ENCODE assay signal across 8 mouse cellular contexts in genomic region chr6:31221490-31221889, GRCm38 (mm10).
A peak's percentile ranks its signal among the peaks of the same experiment; 100 is the strongest.
DNase-seq lines count a peak whose midpoint lies in the region; ATAC-seq and TF ChIP-seq lines count a peak whose summit lies in the region.

No protein-coding gene starts in this region.

- H3K4me2 ChIP-seq in hindbrain, embryonic 11.5 days (replicated peaks; ENCODE audit: low read depth, low read length), result no peak overlapping the region

- peaks cover 24% of the 10 kb centered on the region for H3K79me2 ChIP-seq in macrophage (ENCODE audit: inconsistent target)

- DNase-seq in hindbrain, embryonic 11.5 days (ENCODE audit: low spot score), result peak; percentile 20
- DNase-seq in hindbrain, embryonic 10.5 days (ENCODE audit: low spot score), result no peak
- DNase-seq in B cell, adult 2 months, result peak; percentile 69 to 70
- DNase-seq in cerebellum, postnatal 36 days, result no peak
- DNase-seq in cerebellum, postnatal 25 days, result no peak

- H3K4me1 ChIP-seq in hindbrain, embryonic 11.5 days (replicated peaks; ENCODE audit: control insufficient read depth, insufficient read depth, low read length), result 0 out of 2 replicates have a peak, but pooled peaks cover 13% of the 10 kb centered on the region
- H3K4me1 ChIP-seq in hindbrain, embryonic 10.5 days (replicated peaks), result peaks cover 40% of the 10 kb centered on the region
- 0 out of 2 replicates have a peak, but pooled peaks cover 4% of the 10 kb centered on the region for H3K4me1 ChIP-seq in embryonic fibroblast, embryonic 13.5 days (ENCODE audit: control insufficient read depth, insufficient read depth, low read length)

- no peak for ATAC-seq in hindbrain, embryonic 11.5 days (ENCODE audit: low FRiP score)
- ATAC-seq in megakaryocyte-erythroid progenitor cell, adult 5-6 weeks (replicated peaks; ENCODE audit: low FRiP score, low TSS enrichment, poor library complexity, severe bottlenecking), result no peak

- H3K36me3 ChIP-seq in hindbrain, embryonic 11.5 days (ENCODE audit: control insufficient read depth, insufficient read depth, low read length), result no peaks in the 10 kb centered on the region
- H3K36me3 ChIP-seq in hindbrain, embryonic 10.5 days, result no peaks in the 10 kb centered on the region
- no peaks in the 10 kb centered on the region for H3K36me3 ChIP-seq in macrophage (ENCODE audit: inconsistent target)

- no peak overlapping the region for H3K4me3 ChIP-seq in hindbrain, embryonic 11.5 days (ENCODE audit: low read depth, low read length)
- no peak overlapping the region for H3K4me3 ChIP-seq in hindbrain, embryonic 10.5 days
- 0 out of 2 replicates have a peak overlapping the region, but pooled peaks have one; percentile 8 for H3K4me3 ChIP-seq in embryonic fibroblast, embryonic 13.5 days (ENCODE audit: insufficient read depth, low read length)
- peak overlapping the region; percentile 59; the same call in 1 of the 2 replicates for H3K4me3 ChIP-seq in macrophage (ENCODE audit: inconsistent target)

- no peak overlapping the region for H3K9ac ChIP-seq in hindbrain, embryonic 11.5 days (ENCODE audit: low read depth, low read length)

- H3K27me3 ChIP-seq in hindbrain, embryonic 11.5 days (ENCODE audit: control insufficient read depth, insufficient read depth, low read length), result peaks cover 44% of the 10 kb centered on the region
- H3K27me3 ChIP-seq in hindbrain, embryonic 10.5 days (ENCODE audit: insufficient read depth, poor library complexity, severe bottlenecking), result peaks cover 75% of the 10 kb centered on the region

- H3K27ac ChIP-seq in hindbrain, embryonic 11.5 days (ENCODE audit: low read depth, low read length), result no peak overlapping the region
- H3K27ac ChIP-seq in hindbrain, embryonic 10.5 days, result no peak overlapping the region
- no peak overlapping the region for H3K27ac ChIP-seq in embryonic fibroblast, embryonic 13.5 days (ENCODE audit: insufficient read depth, low read length)
- no peak overlapping the region for H3K27ac ChIP-seq in macrophage

- H3K9me3 ChIP-seq in hindbrain, embryonic 11.5 days (ENCODE audit: control insufficient read depth, low read length), result no peaks in the 10 kb centered on the region
- no peaks in the 10 kb centered on the region for H3K9me3 ChIP-seq in hindbrain, embryonic 10.5 days

- TF ChIP-seq POLR2A in embryonic fibroblast, embryonic 13.5 days (IDR thresholded peaks at IDR 0.05; ENCODE audit: low read depth, low read length), result no peak

- no peak for TF ChIP-seq CTCF in embryonic fibroblast, embryonic 13.5 days (IDR thresholded peaks at IDR 0.05; ENCODE audit: borderline replicate concordance, insufficient read depth, low read length)

- 42% methylated on average over 10 of the region's 10 CpGs for whole genome bisulfite sequencing in hindbrain, embryonic 11.5 days
- WGBS in hindbrain, embryonic 10.5 days, result 48% methylated on average over 10 of the region's 10 CpGs
- WGBS in macrophage (ENCODE audit: missing documents), result under 1% methylated on average over 10 of the region's 10 CpGs

Comparison
In these comparisons a context has a peak if more than half of its experiments do, and no peak if none do; other contexts are left out.
1. DNase-seq: peak in hindbrain, embryonic 11.5 days (single experiment) and B cell, adult 2 months (2 of 2); none in hindbrain, embryonic 10.5 days (single experiment), cerebellum, postnatal 36 days (0 of 2) and cerebellum, postnatal 25 days (0 of 2).
2. H3K4me3 ChIP-seq: peak in embryonic fibroblast, embryonic 13.5 days (single experiment) and macrophage (single experiment); none in hindbrain, embryonic 11.5 days (single experiment) and hindbrain, embryonic 10.5 days (single experiment).